Mouse (Mus musculus): ENCODE measurements around the gene BC035044. TPM values are rescaled to one million over a fixed set of nuclear protein-coding genes. Genes with fewer than 3 reads are reported as not detected.
"Not testable (repeated sequence)": the region's sequence is repeated elsewhere in the genome, so short reads cannot be mapped to it uniquely, and the experiment has no call there.

Gene BC035044
- total RNA-seq, 2 experiments from 2014 or later, result 0.96 to 1.4 TPM

- peak; percentile 92 to 94 for DNase-seq (ENCODE audit: low spot score in 2 of 2)
- intact Hi-C loops (cut with DNase I), result loop anchor here (1.0 to 2.0 kb wide), 2 partner anchors 35 to 78 kb away; no protein-coding TSS in a partner anchor
Observed at GRCm38 (mm10) chr6:128838342-128839265, 52.3 kb downstream of the BC035044 start.

- peak in 1 of 2 experiments; percentile 13 for DNase-seq (ENCODE audit: low spot score in 2 of 2)
- intact Hi-C loops (cut with DNase I), result loop anchor here (1.0 to 2.0 kb wide), 2 partner anchors 34 to 77 kb away; no protein-coding TSS in a partner anchor
Observed at GRCm38 (mm10) chr6:128837454-128838341, 53.2 kb downstream of the BC035044 start.

GRCm38 (mm10) chr6:128836955-128837334 is 54.0 kb downstream of the BC035044 start:
- intact Hi-C loops (cut with DNase I), result no loop called here
- DNase-seq (ENCODE audit: low spot score in 2 of 2), result no peak

GRCm38 (mm10) chr6:128836191-128836954 is 54.6 kb downstream of the BC035044 start:
- intact Hi-C loops (cut with DNase I), result no loop called here
- DNase-seq (ENCODE audit: low spot score in 2 of 2), result no peak

GRCm38 (mm10) chr6:128835571-128835970 is 55.4 kb downstream of the BC035044 start:
- DNase-seq (ENCODE audit: low spot score in 2 of 2), result no peak
- intact Hi-C loops (cut with DNase I), result no loop called here

- intact Hi-C loops (cut with DNase I), result no loop called here
Observed at GRCm38 (mm10) chr6:128833046-128833445, 57.9 kb downstream of the BC035044 start.

GRCm38 (mm10) chr6:128829837-128830236 is 61.1 kb downstream of the BC035044 start:
- DNase-seq (ENCODE audit: low spot score in 2 of 2), result no peak
- intact Hi-C loops (cut with DNase I), result no loop called here

More at GRCm38 (mm10) chr6:128833046-128833445, 57.9 kb downstream of the BC035044 start:
- no peak for DNase-seq (ENCODE audit: low spot score in 2 of 2)

GRCm38 (mm10) chr6:128826781-128827180 is 64.1 kb downstream of the BC035044 start:
- no peak for DNase-seq (ENCODE audit: low spot score in 2 of 2)
- intact Hi-C loops (cut with DNase I), result no loop called here

GRCm38 (mm10) chr6:128826132-128826531 is 64.8 kb downstream of the BC035044 start, which contains the start of the genes Gm44511 and Klrb1b:
TSS of gene Gm44511 (minus strand) at chr6:128826315.
TSS of gene Klrb1b (minus strand) at chr6:128826331.
- DNase-seq (ENCODE audit: low spot score in 2 of 2), result no peak
- intact Hi-C loops (cut with DNase I), result no loop called here

- no peak for DNase-seq (ENCODE audit: low spot score in 2 of 2)
- intact Hi-C loops (cut with DNase I), result no loop called here
Observed at GRCm38 (mm10) chr6:128818083-128818802, 72.7 kb downstream of the BC035044 start.

GRCm38 (mm10) chr6:128808532-128808931 is 82.4 kb downstream of the BC035044 start:
- intact Hi-C loops (cut with DNase I), result no loop called here
- peak in 1 of 2 experiments; percentile 22 for DNase-seq (ENCODE audit: low spot score in 2 of 2)

GRCm38 (mm10) chr6:128807021-128807420 is 83.9 kb downstream of the BC035044 start:
- intact Hi-C loops (cut with DNase I), result no loop called here
- DNase-seq (ENCODE audit: low spot score in 2 of 2), result peak in 1 of 2 experiments; percentile 6

GRCm38 (mm10) chr6:128804823-128805640 is 85.9 kb downstream of the BC035044 start:
- DNase-seq (ENCODE audit: low spot score in 2 of 2), result peak; percentile 35 to 55
- intact Hi-C loops (cut with DNase I), result not testable (repeated sequence)

- DNase-seq (ENCODE audit: low spot score in 2 of 2), result peak; percentile 94 to 98
- intact Hi-C loops (cut with DNase I), result loop anchor here (1.0 kb wide), 2 partner anchors 35 to 39 kb away; no protein-coding TSS in a partner anchor
Observed at GRCm38 (mm10) chr6:128802999-128803857, 87.7 kb downstream of the BC035044 start.

- DNase-seq (ENCODE audit: low spot score in 2 of 2), result no peak
- intact Hi-C loops (cut with DNase I), result no loop called here
Observed at GRCm38 (mm10) chr6:128802557-128802956, 88.4 kb downstream of the BC035044 start.

- DNase-seq (ENCODE audit: low spot score in 2 of 2); intact Hi-C loops (cut with DNase I): not testable (repeated sequence)
Observed at GRCm38 (mm10) chr6:128800696-128801095, 90.2 kb downstream of the BC035044 start.

- no peak for DNase-seq (ENCODE audit: low spot score in 2 of 2)
- intact Hi-C loops (cut with DNase I), result no loop called here
Observed at GRCm38 (mm10) chr6:128799896-128800270, 91.0 kb downstream of the BC035044 start.
